Mouse (Mus musculus): ENCODE measurements around the gene Cysltr1.

Cysltr1 gene

DNA sequence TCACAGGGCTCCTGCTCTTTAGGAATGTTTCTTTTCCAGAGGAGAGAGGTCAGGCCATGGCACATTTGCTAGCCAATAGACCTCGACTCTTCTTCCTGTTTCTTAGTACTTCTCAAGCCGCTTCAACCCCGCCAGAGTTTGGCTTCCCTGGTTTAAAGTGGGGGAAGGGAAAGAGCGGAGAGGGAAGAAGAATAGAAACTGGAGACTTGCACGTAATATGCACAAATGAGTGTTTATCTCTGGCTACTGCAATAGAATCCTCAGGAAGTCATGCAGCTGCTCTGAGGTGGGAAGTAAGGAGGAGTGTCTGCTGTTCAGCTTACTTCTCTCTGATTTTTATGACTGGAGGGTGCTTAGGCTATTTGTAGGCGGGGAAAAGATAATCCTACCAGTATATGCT, at the start of gene Cysltr1:
Gene Cysltr1 (minus strand): TSS at position 294 of the 400 bp plus-strand sequence.
- no peak for DNase-seq (ENCODE audit: low spot score)

DNA sequence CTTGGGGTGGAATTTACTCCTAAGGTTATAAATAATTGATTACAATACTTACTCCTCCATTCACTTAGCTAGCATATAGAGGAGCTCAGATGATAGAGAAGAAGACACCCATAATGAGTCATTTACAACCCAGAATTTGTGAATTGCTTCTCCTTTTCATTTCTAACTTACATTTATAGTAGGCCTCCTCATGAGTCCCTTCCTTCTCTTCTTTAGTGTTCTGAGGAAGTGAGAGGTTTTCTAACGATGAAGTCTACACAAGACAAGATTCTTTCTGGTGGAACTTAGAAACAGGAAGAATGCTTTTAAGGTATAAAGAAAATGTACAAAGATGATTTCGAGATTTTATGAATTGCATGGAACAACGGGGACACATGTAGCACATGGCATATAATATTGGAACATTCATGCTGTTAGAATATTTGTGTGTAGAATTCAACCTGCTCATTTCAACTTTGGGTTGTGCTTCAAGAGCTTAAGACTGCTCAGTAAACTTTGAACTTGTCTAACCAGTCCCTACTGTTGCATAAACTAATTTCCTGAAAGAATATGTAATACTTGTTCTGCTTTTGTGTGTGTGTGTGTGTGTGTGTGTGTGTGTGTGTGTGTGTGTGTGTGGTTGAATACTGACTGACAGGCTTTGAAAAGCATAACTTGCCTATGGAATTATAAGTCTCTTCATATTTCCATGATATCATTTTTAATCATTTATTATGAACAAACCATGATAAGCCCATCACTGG, 31.5 kb upstream of the Cysltr1 start:
- DNase-seq (ENCODE audit: low spot score) = no peak

DNA sequence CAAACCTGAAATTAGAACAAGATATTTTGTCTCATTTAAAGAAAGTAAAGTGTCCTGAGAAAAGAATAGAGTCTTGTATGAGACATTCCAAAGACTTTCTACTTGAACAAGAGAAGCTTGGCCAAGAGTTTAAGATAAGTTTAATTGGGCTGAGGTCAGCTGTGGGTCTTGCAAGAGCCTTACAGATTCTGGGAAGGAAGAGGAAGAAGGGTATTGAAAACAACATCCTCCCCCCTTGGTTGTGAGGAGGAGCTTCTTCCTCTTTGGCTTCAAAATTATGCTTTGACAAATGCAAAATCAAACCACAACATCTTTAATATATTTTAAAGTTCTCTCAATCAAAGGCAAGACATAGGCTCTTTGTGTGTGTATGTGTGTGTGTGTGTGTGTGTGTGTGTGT, 30.1 kb upstream of the Cysltr1 start:
- DNase-seq (ENCODE audit: low spot score) = no peak

DNA sequence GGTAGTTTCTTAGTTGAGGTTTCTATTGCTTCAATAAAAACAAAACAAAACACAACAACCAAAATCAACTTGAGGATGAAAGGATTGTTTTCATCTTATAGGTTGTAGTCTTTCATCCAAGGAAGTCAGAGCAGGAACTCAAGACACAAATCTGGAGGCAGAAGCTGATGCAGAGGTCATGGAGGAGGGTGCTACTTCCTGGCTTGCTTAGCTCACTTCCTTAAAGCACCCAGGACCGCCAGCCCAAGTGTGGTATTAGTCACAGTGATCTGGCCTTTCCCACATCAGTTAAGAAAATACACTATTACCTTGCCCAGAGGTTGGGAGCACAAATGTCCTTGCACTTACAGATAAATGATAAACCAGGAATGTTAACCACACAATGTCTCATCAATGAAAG, 25.0 kb upstream of the Cysltr1 start:
- no peak for DNase-seq (ENCODE audit: low spot score)

DNA sequence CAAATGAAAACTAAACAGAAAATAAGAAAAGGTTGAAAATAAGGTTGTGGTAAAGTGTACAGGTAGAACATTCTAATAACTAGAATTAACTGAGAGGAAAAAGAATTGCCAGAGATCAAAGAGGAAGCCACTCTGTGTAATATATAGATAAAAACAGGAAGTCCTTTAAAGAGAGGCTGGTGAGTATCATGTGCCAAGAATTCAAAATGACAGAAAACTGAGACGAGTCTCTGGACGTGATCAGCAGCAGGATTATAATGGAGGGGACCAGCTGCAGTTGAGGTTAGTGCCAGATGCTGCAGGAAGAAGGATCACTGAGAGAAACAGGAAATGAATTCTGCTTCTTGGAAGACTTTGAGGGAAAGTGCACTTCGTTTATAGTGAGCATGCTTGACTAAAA, 20.2 kb upstream of the Cysltr1 start:
- no peak for DNase-seq (ENCODE audit: low spot score)

DNA sequence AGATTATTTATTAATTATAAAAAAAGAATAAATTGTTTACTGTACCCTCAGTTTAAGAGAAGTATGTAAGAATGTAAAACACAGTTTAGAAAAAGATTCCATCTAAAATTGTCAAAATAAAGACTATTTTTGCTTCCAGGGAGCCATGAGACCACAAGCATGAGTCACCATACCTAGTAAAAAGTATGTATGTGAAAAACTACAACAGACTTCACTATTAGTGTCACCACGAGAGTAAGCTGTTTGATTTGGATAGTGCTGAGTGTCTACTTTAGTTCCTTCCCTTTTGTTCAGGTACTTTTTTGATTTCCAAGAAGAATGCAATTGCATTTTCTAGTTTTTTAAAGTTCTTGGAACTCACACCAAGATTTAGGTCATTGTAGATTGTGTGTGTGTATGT, 19.0 kb upstream of the Cysltr1 start:
- DNase-seq (ENCODE audit: low spot score) = no peak

DNA sequence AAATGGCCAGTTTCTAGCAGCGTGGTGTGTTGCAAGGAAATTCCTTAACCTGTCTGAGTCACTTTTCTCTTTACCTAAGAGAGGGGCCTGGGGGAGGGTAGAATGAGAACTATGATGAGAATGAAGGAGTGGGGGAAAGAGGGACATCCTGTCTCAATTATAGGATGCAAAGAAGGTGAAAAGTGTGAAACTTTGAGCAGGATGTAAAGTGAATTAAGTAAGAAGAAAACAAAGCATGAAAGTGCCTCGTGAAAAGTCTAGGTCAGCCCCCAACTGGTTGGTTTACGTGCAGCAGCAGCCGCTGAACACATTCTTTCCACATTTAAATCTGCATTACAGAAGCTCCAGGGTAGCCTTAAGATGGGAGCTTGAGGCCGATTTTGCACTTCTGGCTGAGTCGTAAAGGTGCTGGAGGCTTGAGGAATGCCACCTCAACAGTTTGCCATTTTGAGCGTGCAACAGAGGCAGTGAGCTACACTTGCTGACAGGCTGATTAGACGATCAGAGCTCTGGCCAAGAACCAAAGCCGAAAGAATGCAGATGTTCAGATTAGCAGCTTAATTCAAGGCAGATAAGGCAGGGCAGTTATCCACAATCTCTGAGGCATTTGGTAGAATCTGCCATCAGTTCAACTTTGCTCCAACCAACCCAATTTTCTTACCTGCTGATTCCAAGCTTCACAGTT, 763 bp downstream of the Cysltr1 start:
- DNase-seq (ENCODE audit: low spot score) = no peak

DNA sequence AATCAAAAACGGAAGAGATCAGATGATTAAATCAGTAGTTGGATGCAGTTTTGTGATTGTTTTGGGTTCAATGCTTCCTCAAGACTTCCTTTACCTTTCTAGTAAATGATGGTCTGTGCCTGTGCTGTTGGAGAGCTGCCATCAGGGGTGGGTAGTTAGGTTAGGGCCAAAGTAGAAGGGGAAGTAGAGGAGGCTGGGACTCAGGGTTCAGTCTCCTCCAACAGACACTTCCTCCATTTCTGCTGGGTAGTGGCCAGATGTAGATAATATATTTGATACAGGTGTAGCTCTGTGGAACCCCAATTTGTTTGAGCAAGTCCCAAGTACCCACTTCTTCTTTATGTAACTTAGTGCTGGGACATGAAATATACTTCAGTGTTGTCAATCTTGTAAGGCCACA, 7.6 kb downstream of the Cysltr1 start:
- no peak for DNase-seq (ENCODE audit: low spot score)

DNA sequence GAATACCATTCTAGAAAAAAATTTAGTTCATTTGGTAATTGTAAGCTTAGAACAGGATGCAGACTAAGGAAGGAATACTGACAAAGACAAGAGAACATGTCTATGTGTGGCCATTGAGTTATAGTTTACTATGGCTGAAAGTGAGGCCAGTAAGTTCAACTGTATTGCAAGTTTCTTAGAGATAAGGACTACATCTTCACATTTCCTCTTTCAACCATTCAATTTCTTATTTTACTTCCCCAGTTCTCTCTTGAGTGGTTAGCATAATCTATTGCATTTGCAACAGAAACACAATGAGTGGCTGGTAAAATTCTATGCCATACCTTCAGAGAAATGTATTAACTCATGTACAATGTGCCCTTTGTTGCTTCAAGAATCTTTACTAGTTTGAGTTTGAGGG, 9.6 kb downstream of the Cysltr1 start:
- no peak for DNase-seq (ENCODE audit: low spot score)

DNA sequence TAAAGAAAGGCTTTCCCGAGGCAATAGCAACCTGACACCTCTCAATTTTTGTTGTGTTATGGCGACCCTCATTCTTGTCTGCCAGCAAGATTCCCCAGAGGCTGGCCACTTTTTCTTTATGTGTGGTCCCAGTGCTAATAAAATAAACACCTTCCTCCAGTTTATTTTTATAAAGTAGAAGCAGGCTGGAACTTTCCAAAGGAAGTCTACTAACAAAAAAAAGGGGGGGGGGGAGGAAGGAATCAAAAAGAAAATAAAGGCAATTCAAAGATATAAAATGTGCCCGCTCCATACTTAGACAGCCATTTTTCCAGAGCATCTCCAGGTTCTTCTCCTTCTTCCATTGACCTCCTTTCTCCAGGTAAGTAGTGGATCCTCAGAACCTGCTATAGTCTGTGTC, 20.6 kb downstream of the Cysltr1 start, which contains the start of gene Gm5127:
Gene Gm5127 (plus strand): TSS at position 301 of the 400 bp plus-strand sequence.
- no peak for DNase-seq (ENCODE audit: low spot score)

DNA sequence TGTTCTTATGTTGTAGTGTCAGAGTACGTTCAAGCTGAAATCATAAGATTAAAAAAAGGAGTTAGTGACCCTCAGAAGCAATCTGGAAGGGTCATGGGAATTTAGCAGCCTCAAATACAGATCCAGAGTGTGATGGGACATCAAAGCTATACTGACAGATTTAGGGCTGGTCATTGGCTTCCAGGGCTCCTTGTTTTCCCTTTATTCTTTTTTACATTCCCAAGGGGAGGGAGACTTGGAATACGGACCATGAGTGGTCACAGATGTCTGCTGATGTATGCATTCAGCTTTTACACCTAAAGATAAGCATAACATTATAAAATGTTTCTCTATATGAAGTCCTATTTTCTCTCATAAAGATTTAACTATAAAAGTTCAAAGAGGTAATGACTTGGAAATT, 21.3 kb downstream of the Cysltr1 start:
- no peak for DNase-seq (ENCODE audit: low spot score)

DNA sequence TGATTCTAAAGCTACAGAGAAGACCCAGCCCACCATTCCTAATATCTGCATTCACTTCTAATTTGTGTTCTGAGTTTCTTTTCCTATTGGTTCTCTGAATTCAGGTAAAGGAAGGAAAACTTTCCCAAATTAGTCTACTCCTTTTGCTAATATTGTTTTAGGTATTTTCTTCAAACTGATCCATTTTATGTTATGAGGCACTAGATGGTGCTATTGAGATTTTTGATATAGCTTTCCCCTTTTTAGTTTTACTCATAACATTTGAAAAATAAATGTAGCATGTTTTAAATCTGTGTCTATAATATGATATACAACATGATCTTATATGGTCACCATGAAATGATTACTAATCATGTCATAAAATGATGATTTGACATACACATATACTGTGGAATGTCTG, 23.1 kb downstream of the Cysltr1 start:
- no peak for DNase-seq (ENCODE audit: low spot score)

DNA sequence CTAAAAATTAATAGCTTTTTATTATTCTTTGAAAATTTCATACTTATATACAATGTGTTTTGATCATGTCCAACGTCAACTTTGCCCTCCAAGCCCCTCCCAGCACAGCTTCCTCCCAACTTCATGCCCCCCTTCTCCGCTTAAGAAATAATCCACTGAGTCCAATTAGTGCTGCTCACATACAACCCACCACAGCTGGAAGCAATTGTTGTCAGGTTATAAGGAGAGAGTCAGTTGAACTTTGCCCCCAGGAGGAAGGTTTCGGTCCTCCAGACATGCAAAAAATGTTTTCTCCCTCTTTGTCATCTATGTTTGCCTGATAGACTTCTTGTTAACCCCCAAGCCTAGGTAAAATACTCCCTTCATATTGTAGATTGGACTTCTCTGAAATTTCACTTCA, 24.5 kb downstream of the Cysltr1 start:
- no peak for DNase-seq (ENCODE audit: low spot score)

DNA sequence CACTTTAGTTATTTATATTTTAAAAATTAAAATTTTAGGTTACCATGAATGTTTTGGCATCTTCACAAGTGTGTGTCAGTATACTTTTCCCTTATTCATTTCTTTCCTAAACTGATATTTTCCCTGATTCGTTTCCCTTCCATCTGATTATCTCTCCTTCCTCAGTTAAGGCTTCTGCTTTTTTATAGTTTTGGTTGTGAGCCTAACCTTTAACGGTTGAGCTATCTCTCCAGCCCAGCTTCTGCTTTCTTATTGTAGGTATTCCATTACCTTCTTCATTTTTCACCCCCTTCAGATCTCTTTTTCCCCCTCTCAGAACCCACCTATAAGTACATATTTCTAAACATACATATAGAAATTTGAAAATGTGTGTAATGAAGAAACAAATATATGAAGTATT, 48.0 kb downstream of the Cysltr1 start:
- DNase-seq (ENCODE audit: low spot score) = no peak

DNA sequence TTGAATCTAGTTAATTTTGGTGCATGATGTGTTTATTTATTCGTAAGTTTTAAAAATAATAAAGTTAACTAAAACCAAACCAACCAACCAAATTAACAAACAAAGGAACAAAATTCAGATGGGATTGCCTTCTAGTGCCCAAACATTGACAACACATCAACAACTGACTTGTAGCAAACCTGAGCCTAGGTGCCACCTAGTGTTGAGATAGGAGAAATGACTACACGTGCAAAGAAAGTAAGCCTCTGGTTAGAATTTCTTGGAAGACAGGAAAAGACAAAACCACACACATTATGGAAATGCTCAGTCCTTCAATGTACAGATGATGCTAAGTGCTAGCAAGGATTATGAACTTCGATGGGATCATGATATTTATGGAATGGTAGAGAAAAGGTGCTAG, 67.1 kb downstream of the Cysltr1 start:
- DNase-seq (ENCODE audit: low spot score) = no peak
